Mouse (Mus musculus): ENCODE data around the gene Odf3l1. TPM values are rescaled to one million over a fixed set of nuclear protein-coding genes. Genes with fewer than 3 reads are reported as not detected.

Odf3l1 gene
- polyA plus RNA-seq, 1 experiment: 0.33 TPM

GRCm38 (mm10) chr9:56881539-56882082 lies 17.1 kb upstream of the Odf3l1 start:
- no peak overlapping the region for H3K4me3 ChIP-seq (replicated peaks; ENCODE audit: insufficient read depth, low read depth, low read length)
- 70% methylated on average over 3 of the region's 3 CpGs for WGBS
- no peaks in the 10 kb centered on the region for H3K4me1 ChIP-seq (ENCODE audit: control insufficient read depth, insufficient read depth, low read length)
- no peak for TF ChIP-seq CTCF (IDR thresholded peaks at IDR 0.05; ENCODE audit: borderline replicate concordance, insufficient read depth, low read depth, low read length)
- no peak for TF ChIP-seq POLR2A (IDR thresholded peaks at IDR 0.05; ENCODE audit: borderline replicate concordance, insufficient read depth, low read length)
- DNase-seq: no peak
- no peaks in the 10 kb centered on the region for H3K27me3 ChIP-seq (ENCODE audit: control insufficient read depth, insufficient read depth, low read length)
- no peak overlapping the region for H3K27ac ChIP-seq (ENCODE audit: insufficient read depth, low read length)

GRCm38 (mm10) chr9:56880790-56881189 lies 16.3 kb upstream of the Odf3l1 start:
- TF ChIP-seq CTCF (IDR thresholded peaks at IDR 0.05; ENCODE audit: borderline replicate concordance, insufficient read depth, low read depth, low read length) (no peak), POLR2A (IDR thresholded peaks at IDR 0.05; ENCODE audit: borderline replicate concordance, insufficient read depth, low read length) (no peak)
- WGBS: 34% methylated on average over 9 of the region's 9 CpGs

GRCm38 (mm10) chr9:56877284-56877683 lies 12.8 kb upstream of the Odf3l1 start:
- H3K27me3 ChIP-seq (ENCODE audit: control insufficient read depth, insufficient read depth, low read length): no peaks in the 10 kb centered on the region
- 86% methylated on average over 5 of the region's 5 CpGs for WGBS
- H3K27ac ChIP-seq (ENCODE audit: insufficient read depth, low read length): no peak overlapping the region
- no peak for DNase-seq
- no peak overlapping the region for H3K4me3 ChIP-seq (replicated peaks; ENCODE audit: insufficient read depth, low read depth, low read length)
- no peak for TF ChIP-seq CTCF (IDR thresholded peaks at IDR 0.05; ENCODE audit: borderline replicate concordance, insufficient read depth, low read depth, low read length)
- no peak for TF ChIP-seq POLR2A (IDR thresholded peaks at IDR 0.05; ENCODE audit: borderline replicate concordance, insufficient read depth, low read length)
- H3K4me1 ChIP-seq (ENCODE audit: control insufficient read depth, insufficient read depth, low read length): no peaks in the 10 kb centered on the region

More at GRCm38 (mm10) chr9:56880790-56881189, 16.3 kb upstream of the Odf3l1 start:
- H3K27me3 ChIP-seq (ENCODE audit: control insufficient read depth, insufficient read depth, low read length): no peaks in the 10 kb centered on the region
- no peak overlapping the region for H3K27ac ChIP-seq (ENCODE audit: insufficient read depth, low read length)
- no peak for DNase-seq
- H3K4me1 ChIP-seq (ENCODE audit: control insufficient read depth, insufficient read depth, low read length): no peaks in the 10 kb centered on the region
- H3K4me3 ChIP-seq (replicated peaks; ENCODE audit: insufficient read depth, low read depth, low read length): no peak overlapping the region

GRCm38 (mm10) chr9:56876784-56877183 lies 12.3 kb upstream of the Odf3l1 start:
- WGBS: 25% methylated on average over 9 of the region's 9 CpGs
- TF ChIP-seq CTCF (IDR thresholded peaks at IDR 0.05; ENCODE audit: borderline replicate concordance, insufficient read depth, low read depth, low read length): no peak
- no peak for TF ChIP-seq POLR2A (IDR thresholded peaks at IDR 0.05; ENCODE audit: borderline replicate concordance, insufficient read depth, low read length)
- H3K27me3 ChIP-seq (ENCODE audit: control insufficient read depth, insufficient read depth, low read length): no peaks in the 10 kb centered on the region
- DNase-seq: no peak
- no peak overlapping the region for H3K4me3 ChIP-seq (replicated peaks; ENCODE audit: insufficient read depth, low read depth, low read length)
- H3K27ac ChIP-seq (ENCODE audit: insufficient read depth, low read length): no peak overlapping the region
- H3K4me1 ChIP-seq (ENCODE audit: control insufficient read depth, insufficient read depth, low read length): no peaks in the 10 kb centered on the region

GRCm38 (mm10) chr9:56873097-56873496 lies 8.6 kb upstream of the Odf3l1 start:
- WGBS: 65% methylated on average over 1 of the region's 1 CpGs
- no peak for TF ChIP-seq POLR2A (IDR thresholded peaks at IDR 0.05; ENCODE audit: borderline replicate concordance, insufficient read depth, low read length)
- no peak for TF ChIP-seq CTCF (IDR thresholded peaks at IDR 0.05; ENCODE audit: borderline replicate concordance, insufficient read depth, low read depth, low read length)
- no peak for DNase-seq
- H3K27ac ChIP-seq (ENCODE audit: insufficient read depth, low read length): no peak overlapping the region
- H3K27me3 ChIP-seq (ENCODE audit: control insufficient read depth, insufficient read depth, low read length): no peaks in the 10 kb centered on the region
- no peak overlapping the region for H3K4me3 ChIP-seq (replicated peaks; ENCODE audit: insufficient read depth, low read depth, low read length)
- H3K4me1 ChIP-seq (ENCODE audit: control insufficient read depth, insufficient read depth, low read length): no peaks in the 10 kb centered on the region; the same call in 1 of the 2 replicates

- WGBS: 85% methylated on average over 5 of the region's 5 CpGs
- H3K27ac ChIP-seq (ENCODE audit: insufficient read depth, low read length): no peak overlapping the region
- H3K4me1 ChIP-seq (ENCODE audit: control insufficient read depth, insufficient read depth, low read length): no peaks in the 10 kb centered on the region; the same call in 1 of the 2 replicates
- no peak for DNase-seq
- H3K4me3 ChIP-seq (replicated peaks; ENCODE audit: insufficient read depth, low read depth, low read length): no peak overlapping the region
- H3K27me3 ChIP-seq (ENCODE audit: control insufficient read depth, insufficient read depth, low read length): no peaks in the 10 kb centered on the region
- TF ChIP-seq POLR2A (IDR thresholded peaks at IDR 0.05; ENCODE audit: borderline replicate concordance, insufficient read depth, low read length) (no peak), CTCF (IDR thresholded peaks at IDR 0.05; ENCODE audit: borderline replicate concordance, insufficient read depth, low read depth, low read length) (no peak)
Observed at GRCm38 (mm10) chr9:56872105-56872903, 7.8 kb upstream of the Odf3l1 start.

GRCm38 (mm10) chr9:56871191-56871590 lies 6.7 kb upstream of the Odf3l1 start:
- no peaks in the 10 kb centered on the region for H3K27me3 ChIP-seq (ENCODE audit: control insufficient read depth, insufficient read depth, low read length)
- no peak overlapping the region for H3K4me3 ChIP-seq (replicated peaks; ENCODE audit: insufficient read depth, low read depth, low read length)
- H3K4me1 ChIP-seq (ENCODE audit: control insufficient read depth, insufficient read depth, low read length): no peaks in the 10 kb centered on the region; the same call in 1 of the 2 replicates
- TF ChIP-seq CTCF (IDR thresholded peaks at IDR 0.05; ENCODE audit: borderline replicate concordance, insufficient read depth, low read depth, low read length) (no peak), POLR2A (IDR thresholded peaks at IDR 0.05; ENCODE audit: borderline replicate concordance, insufficient read depth, low read length) (no peak)
- DNase-seq: no peak
- 54% methylated on average over 5 of the region's 5 CpGs for WGBS
- H3K27ac ChIP-seq (ENCODE audit: insufficient read depth, low read length): no peak overlapping the region

GRCm38 (mm10) chr9:56870778-56871177 lies 6.3 kb upstream of the Odf3l1 start:
- Histone ChIP-seq H3K4me1 (ENCODE audit: control insufficient read depth, insufficient read depth, low read length) (no peaks in the 10 kb centered on the region; the same call in 1 of the 2 replicates), H3K4me3 (replicated peaks; ENCODE audit: insufficient read depth, low read depth, low read length) (no peak overlapping the region), H3K27me3 (ENCODE audit: control insufficient read depth, insufficient read depth, low read length) (no peaks in the 10 kb centered on the region), H3K27ac (ENCODE audit: insufficient read depth, low read length) (no peak overlapping the region)
- WGBS: 84% methylated on average over 10 of the region's 10 CpGs
- TF ChIP-seq POLR2A (IDR thresholded peaks at IDR 0.05; ENCODE audit: borderline replicate concordance, insufficient read depth, low read length): no peak
- no peak for TF ChIP-seq CTCF (IDR thresholded peaks at IDR 0.05; ENCODE audit: borderline replicate concordance, insufficient read depth, low read depth, low read length)
- DNase-seq: no peak
